Mouse (Mus musculus) heart, postnatal 0 days (tissue): Measurements from ENCODE around the gene Ccdc40. TPM values are rescaled to one million over a fixed set of nuclear protein-coding genes. Genes with fewer than 3 reads are reported as not detected.
A peak's percentile ranks its signal among the peaks of the same experiment; 100 is the strongest.

ENCODE experiments used
- ATAC-seq: fragments of 200-750 bp; cut with Nextera tagmentation; 2 replicates; pipeline ENCODE4 v1.8.0; 2017; ENCODE audit warnings: low read depth, moderate number of reproducible peaks, moderate library complexity; ENCODE audit not compliant: insufficient read depth
- DNase-seq: peaks from one replicate; pipeline ENCODE4 v3.0.0-alpha.2; 2016; ENCODE audit warnings: low spot score
- H3K27ac ChIP-seq: fragments of 300-500 bp; sonication (generic); 2 replicates; pipeline ENCODE4 v1.5.1; 2014; ENCODE audit warnings: low read depth, mild to moderate bottlenecking
- H3K27me3 ChIP-seq: fragments of 300-500 bp; sonication (generic); 2 replicates; pipeline ENCODE4 v1.6.1; 2014; ENCODE audit warnings: low read length, mixed read lengths; ENCODE audit not compliant: control insufficient read depth, insufficient read depth
- H3K36me3 ChIP-seq: fragments of 300-500 bp; sonication (generic); replicated peaks from 2 replicates; pipeline ENCODE4 v1.6.1; 2014; ENCODE audit warnings: low read length, mixed read lengths; ENCODE audit not compliant: control insufficient read depth, insufficient read depth
- H3K4me1 ChIP-seq: fragments of 300-500 bp; sonication (generic); 2 replicates; pipeline ENCODE4 v1.6.1; 2014; ENCODE audit warnings: antibody characterized with exemption; ENCODE audit not compliant: control insufficient read depth, insufficient read depth
- H3K4me2 ChIP-seq: fragments of 300-500 bp; sonication (generic); 2 replicates; pipeline ENCODE4 v1.6.1; 2014; ENCODE audit warnings: low read depth, mild to moderate bottlenecking, low read length, moderate library complexity
- H3K4me3 ChIP-seq: fragments of 300-500 bp; sonication (generic); 2 replicates; pipeline ENCODE4 v1.5.1; 2014; ENCODE audit warnings: low read depth, low read length
- H3K9ac ChIP-seq: fragments of 300-500 bp; sonication (generic); replicated peaks from 2 replicates; pipeline ENCODE4 v1.6.1; 2014; ENCODE audit warnings: low read depth, low read length, mixed read lengths
- H3K9me3 ChIP-seq: fragments of 300-500 bp; sonication (generic); replicated peaks from 2 replicates; pipeline ENCODE4 v1.6.1; 2016; ENCODE audit warnings: low read length; ENCODE audit not compliant: control insufficient read depth
- CTCF ChIP-seq: IDR thresholded peaks from 2 replicates; pipeline ENCODE4 v1.5.1; 2016; ENCODE audit warnings: antibody characterized with exemption, control low read depth, low read depth
- EP300 ChIP-seq: IDR thresholded peaks from 2 replicates; pipeline ENCODE4 v1.6.1; 2016; ENCODE audit warnings: antibody characterized with exemption, low read depth
- WGBS: fragments of 180-500 bp; shearing (Covaris S2); extraction: QIAGEN DNeasy Blood & Tissue Kit; methylation state at CpG from one replicate; pipeline ENCODE4 v1.1.7; 2014; 5-methylcytosine and 5-hydroxymethylcytosine counted together
- polyA plus RNA-seq: library from polyadenylated mRNA; unstranded; fragments of >200 nt; fragmentation: Nextera tagmentation; extraction: Ambion mirVana; gene quantifications from 2 replicates; pipeline ENCODE4 v1.2.1, GENCODE M21; 2015
- total RNA-seq: library from RNA; depleted of rRNA; stranded (reverse); fragments of >200 nt; gene quantifications from 2 replicates; pipeline ENCODE4 v1.2.3, GENCODE M21; 2014; ENCODE audit warnings: low replicate concordance; rRNA removed

Gene Ccdc40
- total and polyA plus RNA-seq, 2 experiments from 2014 or later: 0.68 TPM; not detected in 1

- no peaks in the 10 kb centered on the region for H3K9me3 ChIP-seq
- 38% methylated on average over 13 of the region's 13 CpGs for WGBS
- no peaks in the 10 kb centered on the region for H3K27me3 ChIP-seq
- TF ChIP-seq EP300: no peak
- TF ChIP-seq CTCF: no peak
- H3K27ac ChIP-seq: peak overlapping the region; percentile 76
- H3K4me2 ChIP-seq: no peak overlapping the region
- H3K9ac ChIP-seq: no peak overlapping the region
- DNase-seq (peak; percentile 21), ATAC-seq (peak; percentile 22)
- H3K4me1 ChIP-seq: peaks cover 16% of the 10 kb centered on the region; the same call in 1 of the 2 replicates
- no peaks in the 10 kb centered on the region for H3K36me3 ChIP-seq
- H3K4me3 ChIP-seq: no peak overlapping the region
Measured at GRCm38 (mm10) chr11:119306762-119307657, 78.6 kb downstream of the Ccdc40 start.

DNA sequence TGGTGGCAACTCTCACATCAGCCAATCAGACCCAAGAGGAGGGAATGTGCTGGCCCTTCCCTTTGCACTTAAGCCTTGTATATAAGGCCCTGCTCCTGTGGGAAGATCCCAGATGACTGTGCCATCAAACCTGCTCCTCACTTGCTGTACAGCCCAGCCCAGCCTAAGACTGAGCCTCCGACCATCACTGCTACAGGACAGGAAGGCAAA lies 79.2 kb downstream of the Ccdc40 start, which contains the start of gene Card14:
TSS of gene Card14 (plus strand) at position 111 of the 210 bp plus-strand sequence.
- H3K4me2 ChIP-seq: no peak within 1 kb of the TSS
- H3K36me3 ChIP-seq: no peaks in the 10 kb centered on the region
- H3K27me3 ChIP-seq: no peaks in the 10 kb centered on the region
- TF ChIP-seq CTCF: no peak
- TF ChIP-seq EP300: no peak
- ATAC-seq: no peak
- DNase-seq: no peak
- no peak within 1 kb of the TSS for H3K4me3 ChIP-seq
- peaks cover 16% of the 10 kb centered on the region; the same call in 1 of the 2 replicates for H3K4me1 ChIP-seq
- no peaks in the 10 kb centered on the region for H3K9me3 ChIP-seq
- 63% methylated on average over 1 of the region's 1 CpGs for WGBS
- no peak within 1 kb of the TSS for H3K9ac ChIP-seq
- peak within 1 kb of the TSS; percentile 76 for H3K27ac ChIP-seq

- WGBS: 29% methylated on average over 11 of the region's 11 CpGs
- ATAC-seq (no peak), DNase-seq (no peak)
- no peak overlapping the region for H3K4me3 ChIP-seq
- no peaks in the 10 kb centered on the region for H3K9me3 ChIP-seq
- H3K36me3 ChIP-seq: no peaks in the 10 kb centered on the region
- no peak overlapping the region for H3K9ac ChIP-seq
- H3K27me3 ChIP-seq: no peaks in the 10 kb centered on the region
- peaks cover 16% of the 10 kb centered on the region; the same call in 1 of the 2 replicates for H3K4me1 ChIP-seq
- H3K4me2 ChIP-seq: no peak overlapping the region
- peak overlapping the region; percentile 76; the same call in 1 of the 2 replicates for H3K27ac ChIP-seq
- TF ChIP-seq CTCF (no peak), EP300 (no peak)
Measured at GRCm38 (mm10) chr11:119307916-119308315, 79.5 kb downstream of the Ccdc40 start.

- ATAC-seq: no peak
- Histone ChIP-seq H3K36me3 (no peaks in the 10 kb centered on the region), H3K4me1 (peaks cover 16% of the 10 kb centered on the region; the same call in 1 of the 2 replicates), H3K9ac (no peak overlapping the region), H3K9me3 (no peaks in the 10 kb centered on the region), H3K27me3 (no peaks in the 10 kb centered on the region), H3K4me2 (no peak overlapping the region), H3K4me3 (no peak overlapping the region), H3K27ac (no peak overlapping the region)
- 25% methylated on average over 10 of the region's 10 CpGs for WGBS
- DNase-seq: no peak
- TF ChIP-seq EP300 (no peak), CTCF (no peak)
Measured at GRCm38 (mm10) chr11:119310621-119311020, 82.2 kb downstream of the Ccdc40 start.

DNA sequence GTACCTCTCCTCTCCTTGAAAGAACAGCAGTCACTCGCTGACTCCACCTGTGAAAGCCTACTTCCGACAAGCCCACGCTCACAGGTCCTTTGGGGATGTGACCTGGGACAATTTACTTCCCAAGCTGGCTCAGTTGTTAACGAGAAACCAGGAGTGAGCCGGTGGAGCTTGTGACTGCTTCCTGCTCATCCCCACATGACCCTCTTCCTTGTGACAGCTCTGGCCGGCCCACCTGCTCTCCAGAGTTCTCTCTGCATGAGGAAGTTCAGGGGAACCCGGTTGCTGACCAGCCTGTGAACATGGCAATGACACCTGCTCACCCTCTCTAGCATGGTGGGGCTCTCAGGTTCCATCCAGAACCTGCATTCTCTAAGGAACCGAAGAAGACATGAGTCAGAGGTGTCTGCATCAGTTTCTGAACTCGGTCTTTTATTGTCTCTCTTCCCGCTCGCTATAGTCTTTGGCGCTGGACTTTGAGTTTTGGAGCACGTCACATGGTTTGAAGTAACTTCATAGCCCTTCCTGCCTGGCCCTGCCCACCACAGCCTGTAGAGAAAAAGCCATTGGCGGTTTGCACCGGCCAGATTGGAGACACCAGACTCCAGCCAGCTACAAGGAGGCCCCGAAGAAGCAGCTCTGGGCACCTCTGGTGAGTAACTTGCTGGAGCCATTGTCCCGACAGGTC lies 86.0 kb downstream of the Ccdc40 start:
- Histone ChIP-seq H3K4me1 (no peaks in the 10 kb centered on the region), H3K4me3 (no peak overlapping the region), H3K27me3 (no peaks in the 10 kb centered on the region), H3K9ac (no peak overlapping the region), H3K36me3 (no peaks in the 10 kb centered on the region), H3K4me2 (no peak overlapping the region), H3K27ac (no peak overlapping the region), H3K9me3 (no peaks in the 10 kb centered on the region)
- TF ChIP-seq EP300: no peak
- no peak for TF ChIP-seq CTCF
- 73% methylated on average over 17 of the region's 17 CpGs for WGBS
- DNase-seq (no peak), ATAC-seq (no peak)

Other genes with a start within 250 kb of the Ccdc40 start
- not detected in 2 replicates for gene Enpp7, start 240.4 kb upstream of the Ccdc40 start, total RNA-seq
- gene Enpp7, start 240.4 kb upstream of the Ccdc40 start, polyA plus RNA-seq: not detected in 2 replicates
- 1.8 and 13.0 TPM in 2 replicates for gene Cbx2, start 205.6 kb upstream of the Ccdc40 start, total RNA-seq
- 5.7 and 5.8 TPM in 2 replicates for gene Cbx2, start 205.6 kb upstream of the Ccdc40 start, polyA plus RNA-seq
- 1.6 and 3.2 TPM in 2 replicates for gene Cbx8, start 187.6 kb upstream of the Ccdc40 start, total RNA-seq
- 5.1 and 7.0 TPM in 2 replicates for gene Cbx8, start 187.6 kb upstream of the Ccdc40 start, polyA plus RNA-seq
- 12.1 and 23.1 TPM in 2 replicates for gene Cbx4, start 142.4 kb upstream of the Ccdc40 start, total RNA-seq
- gene Cbx4, start 142.4 kb upstream of the Ccdc40 start, polyA plus RNA-seq: 6.8 and 8.2 TPM in 2 replicates
- 46.4 and 50.8 TPM in 2 replicates for gene Tbc1d16, start 73 bp upstream of the Ccdc40 start, total RNA-seq
- gene Tbc1d16, start 73 bp upstream of the Ccdc40 start, polyA plus RNA-seq: 12.4 and 12.9 TPM in 2 replicates
- gene Gaa, start 39.3 kb downstream of the Ccdc40 start, total RNA-seq: 91.1 and 158 TPM in 2 replicates
- 51.8 and 56.3 TPM in 2 replicates for gene Gaa, start 39.3 kb downstream of the Ccdc40 start, polyA plus RNA-seq
- gene Eif4a3, start 71.5 kb downstream of the Ccdc40 start, total RNA-seq: 156 and 157 TPM in 2 replicates
- gene Eif4a3, start 71.5 kb downstream of the Ccdc40 start, polyA plus RNA-seq: 197 and 212 TPM in 2 replicates
- 0.66 and 1.2 TPM in 2 replicates for gene Card14, start 79.2 kb downstream of the Ccdc40 start, total RNA-seq
- 0.41 and 0.48 TPM in 2 replicates for gene Card14, start 79.2 kb downstream of the Ccdc40 start, polyA plus RNA-seq
- gene Sgsh, start 127.0 kb downstream of the Ccdc40 start, total RNA-seq: 3.1 and 14.8 TPM in 2 replicates
- 4.7 and 6.5 TPM in 2 replicates for gene Sgsh, start 127.0 kb downstream of the Ccdc40 start, polyA plus RNA-seq
- gene Slc26a11, start 127.0 kb downstream of the Ccdc40 start, total RNA-seq: 4.0 and 4.4 TPM in 2 replicates
- 5.2 and 7.0 TPM in 2 replicates for gene Slc26a11, start 127.0 kb downstream of the Ccdc40 start, polyA plus RNA-seq
- gene Rnf213, start 164.5 kb downstream of the Ccdc40 start, total RNA-seq: 36.7 and 45.4 TPM in 2 replicates
- gene Rnf213, start 164.5 kb downstream of the Ccdc40 start, polyA plus RNA-seq: 3.4 and 4.5 TPM in 2 replicates